Mouse (Mus musculus): ENCODE measurements around the gene Slc25a33. TPM values are rescaled to one million over a fixed set of nuclear protein-coding genes. Genes with fewer than 3 reads are reported as not detected.
A peak's percentile ranks its signal among the peaks of the same experiment; 100 is the strongest.

Slc25a33 gene
- polyA plus RNA-seq, 1 experiment = 34.3 TPM

GRCm38 (mm10) chr4:149724916-149725470 is 49.1 kb downstream of the Slc25a33 start:
- H3K4me2 ChIP-seq (ENCODE audit: low read depth) = peak overlapping the region; percentile 27
- no peaks in the 10 kb centered on the region for H3K36me3 ChIP-seq (ENCODE audit: control insufficient read depth, insufficient read depth)
- H3K27me3 ChIP-seq (ENCODE audit: control insufficient read depth, insufficient read depth, insufficient read length) = no peaks in the 10 kb centered on the region
- no peak overlapping the region for H3K4me3 ChIP-seq
- H3ac ChIP-seq (ENCODE audit: control insufficient read depth, insufficient read length) = no peak overlapping the region
- no peaks in the 10 kb centered on the region for H3K79me2 ChIP-seq (ENCODE audit: control insufficient read depth, insufficient read depth)
- TF ChIP-seq TCF12 (IDR thresholded peaks at IDR 0.05; ENCODE audit: insufficient read depth, poor library complexity, severe bottlenecking) = no peak
- TF ChIP-seq E2F4 (IDR thresholded peaks at IDR 0.05; ENCODE audit: insufficient read depth) = no peak
- TF ChIP-seq MYOG (IDR thresholded peaks at IDR 0.05; ENCODE audit: control insufficient read depth in 1 of 3, insufficient read depth in 1 of 3, insufficient read length in 2 of 3, low read depth in 2 of 3) = no peak
- TF ChIP-seq SRF (IDR thresholded peaks at IDR 0.05; ENCODE audit: control insufficient read depth, insufficient read length, low read depth) = no peak
- TF ChIP-seq TCF3 (IDR thresholded peaks at IDR 0.05; ENCODE audit: insufficient read length, low read depth) = no peak
- no peak for TF ChIP-seq POLR2AphosphoS2 (IDR thresholded peaks at IDR 0.05; ENCODE audit: insufficient read length, low read depth)
- no peak for TF ChIP-seq USF1 (IDR thresholded peaks at IDR 0.05; ENCODE audit: low read depth)

DNA sequence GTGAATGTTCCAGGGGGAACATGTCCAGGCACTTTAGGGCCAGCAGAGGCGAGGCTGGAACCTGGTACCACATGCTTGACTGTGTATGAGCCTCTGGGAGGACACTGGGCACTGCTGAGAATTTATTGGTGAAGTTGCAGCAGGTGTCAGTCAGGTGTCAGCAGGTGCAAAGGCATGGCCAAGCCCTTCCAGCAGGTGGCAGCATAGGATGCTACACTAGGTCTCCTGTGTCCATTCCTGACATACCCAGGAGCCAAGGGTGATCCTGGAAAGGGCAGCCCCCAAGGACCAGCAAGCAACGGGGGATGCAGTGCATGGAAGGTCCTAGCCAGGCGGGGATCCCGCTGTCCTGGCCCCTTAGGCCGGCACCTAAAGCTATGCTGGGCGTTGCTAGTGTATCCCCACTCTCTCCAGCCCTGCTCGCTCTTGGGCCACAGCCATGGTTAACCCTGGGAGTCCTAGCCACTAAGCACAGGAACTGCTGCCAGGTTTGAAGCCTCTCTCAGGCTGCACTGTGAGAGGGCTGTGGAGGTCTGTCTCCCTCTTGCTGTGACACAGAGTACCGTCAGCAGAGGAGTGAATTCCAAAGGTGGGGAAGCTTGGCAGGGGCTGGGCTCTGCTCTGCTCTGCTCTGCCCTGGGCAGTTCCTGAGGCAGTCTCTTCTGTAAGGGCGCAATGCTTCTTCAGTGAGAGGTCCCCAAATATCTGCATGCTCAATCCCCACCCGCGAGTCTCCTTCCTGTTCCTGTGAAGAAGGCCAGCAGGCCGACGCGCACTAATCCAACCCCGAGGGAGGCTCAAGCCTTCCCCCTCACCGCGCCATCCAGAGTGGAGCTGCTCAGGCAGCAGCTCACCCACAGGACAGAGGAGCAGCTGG is 50.0 kb downstream of the Slc25a33 start:
- Histone ChIP-seq H3K27me3 (ENCODE audit: control insufficient read depth, insufficient read depth, insufficient read length) (no peaks in the 10 kb centered on the region), H3K79me2 (ENCODE audit: control insufficient read depth, insufficient read depth) (no peaks in the 10 kb centered on the region), H3K36me3 (ENCODE audit: control insufficient read depth, insufficient read depth) (no peaks in the 10 kb centered on the region), H3K4me3 (no peak overlapping the region), H3ac (ENCODE audit: control insufficient read depth, insufficient read length) (no peak overlapping the region), H3K4me2 (ENCODE audit: low read depth) (no peak overlapping the region)
- TF ChIP-seq REST (IDR thresholded peaks at IDR 0.05; ENCODE audit: insufficient read depth, insufficient read length) (no peak), MYOD1 (IDR thresholded peaks at IDR 0.05; ENCODE audit: control insufficient read depth in 1 of 3, insufficient read length in 2 of 3, low read depth in 2 of 3) (peak in 2 of 3 experiments; percentile 48 to 67), MYOG (IDR thresholded peaks at IDR 0.05; ENCODE audit: control insufficient read depth in 1 of 3, insufficient read depth in 1 of 3, insufficient read length in 2 of 3, low read depth in 2 of 3) (peak in 1 of 3 experiments; percentile 41), POLR2A (IDR thresholded peaks at IDR 0.05; ENCODE audit: insufficient read length, low read depth) (no peak), SRF (IDR thresholded peaks at IDR 0.05; ENCODE audit: control insufficient read depth, insufficient read length, low read depth) (no peak)

DNA sequence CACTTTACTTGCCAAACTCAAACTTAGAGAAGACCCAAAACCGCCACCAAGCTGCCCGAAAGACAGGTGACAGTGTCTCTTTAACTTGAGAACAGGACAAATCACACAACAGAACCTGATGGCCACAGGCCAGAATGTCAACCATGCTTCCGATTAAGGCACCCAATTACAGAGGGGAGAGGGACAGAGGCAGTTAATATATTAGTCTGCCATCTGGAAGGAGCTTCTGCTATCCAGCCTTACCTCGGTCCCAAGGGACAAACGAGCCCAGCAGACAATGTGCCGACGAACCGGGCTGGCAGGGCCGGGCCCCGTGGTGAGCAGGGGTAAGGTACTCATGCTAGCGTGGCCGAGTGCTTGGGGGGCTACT is 51.1 kb downstream of the Slc25a33 start:
- Histone ChIP-seq H3K4me2 (ENCODE audit: low read depth) (no peak overlapping the region), H3K27me3 (ENCODE audit: control insufficient read depth, insufficient read depth, insufficient read length) (no peaks in the 10 kb centered on the region), H3K4me3 (no peak overlapping the region), H3K36me3 (ENCODE audit: control insufficient read depth, insufficient read depth) (no peaks in the 10 kb centered on the region), H3K79me2 (ENCODE audit: control insufficient read depth, insufficient read depth) (no peaks in the 10 kb centered on the region), H3ac (ENCODE audit: control insufficient read depth, insufficient read length) (no peak overlapping the region)
- TF ChIP-seq POLR2A (IDR thresholded peaks at IDR 0.05; ENCODE audit: insufficient read length, low read depth) = no peak
- no peak for TF ChIP-seq E2F4 (IDR thresholded peaks at IDR 0.05; ENCODE audit: insufficient read depth)
- TF ChIP-seq TCF3 (IDR thresholded peaks at IDR 0.05; ENCODE audit: insufficient read length, low read depth) = no peak
- TF ChIP-seq REST (IDR thresholded peaks at IDR 0.05; ENCODE audit: insufficient read depth, insufficient read length) = no peak
- no peak for TF ChIP-seq POLR2AphosphoS2 (IDR thresholded peaks at IDR 0.05; ENCODE audit: insufficient read length, low read depth)
- TF ChIP-seq CEBPB (IDR thresholded peaks at IDR 0.05; ENCODE audit: insufficient read depth, poor library complexity, severe bottlenecking) = no peak
- no peak for TF ChIP-seq MAX (IDR thresholded peaks at IDR 0.05; ENCODE audit: low read depth)
- TF ChIP-seq MYOD1 (IDR thresholded peaks at IDR 0.05; ENCODE audit: control insufficient read depth in 1 of 3, insufficient read length in 2 of 3, low read depth in 2 of 3) = no peak
- TF ChIP-seq SRF (IDR thresholded peaks at IDR 0.05; ENCODE audit: control insufficient read depth, insufficient read length, low read depth) = no peak
- TF ChIP-seq TCF12 (IDR thresholded peaks at IDR 0.05; ENCODE audit: insufficient read depth, poor library complexity, severe bottlenecking) = no peak
- TF ChIP-seq MYOG (IDR thresholded peaks at IDR 0.05; ENCODE audit: control insufficient read depth in 1 of 3, insufficient read depth in 1 of 3, insufficient read length in 2 of 3, low read depth in 2 of 3) = no peak
- TF ChIP-seq USF1 (IDR thresholded peaks at IDR 0.05; ENCODE audit: low read depth) = no peak

DNA sequence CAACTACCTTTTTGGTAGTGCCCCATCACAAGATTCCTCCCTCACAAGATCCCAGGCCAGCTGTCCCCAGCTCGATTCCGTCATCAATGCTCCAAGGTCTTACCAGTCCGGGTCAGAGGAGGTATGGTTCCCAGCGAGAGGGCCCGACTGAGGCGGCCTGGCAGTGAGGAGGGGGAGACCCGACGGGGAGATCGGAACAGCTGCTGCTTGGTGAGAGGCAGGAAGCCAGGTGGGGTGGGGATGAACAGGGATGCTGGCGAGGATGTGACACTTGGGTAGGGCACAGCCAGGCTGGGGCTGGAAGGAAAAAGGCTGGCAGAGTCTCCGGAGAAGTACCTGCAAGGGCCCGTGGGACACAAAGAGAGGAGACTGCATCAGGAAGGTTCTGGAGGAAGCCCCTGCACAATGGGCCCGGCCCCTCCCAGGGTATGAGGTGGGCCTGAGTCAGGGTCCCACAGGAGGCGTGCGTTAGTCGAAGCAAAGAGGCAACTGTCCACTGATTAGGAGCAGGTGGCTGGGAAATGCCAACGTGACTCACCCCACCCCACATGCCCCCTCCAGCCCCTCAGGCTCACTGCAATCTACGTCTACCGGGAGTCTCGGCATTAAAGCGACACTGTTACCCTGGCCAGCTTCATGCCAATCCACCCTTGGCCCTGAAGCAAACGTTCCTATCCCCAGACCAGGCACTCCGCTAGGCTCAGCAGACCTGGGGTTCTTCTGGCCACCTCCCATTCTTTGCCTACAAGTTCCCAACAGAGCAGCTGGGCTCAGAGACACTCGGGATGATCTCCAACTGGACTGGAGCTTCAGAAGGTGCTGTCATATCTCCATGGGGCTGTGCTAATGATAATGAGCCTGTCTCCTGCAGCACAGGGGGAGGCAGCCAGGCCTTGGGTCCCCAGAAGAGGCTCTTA is 51.7 kb downstream of the Slc25a33 start:
- Histone ChIP-seq H3K27me3 (ENCODE audit: control insufficient read depth, insufficient read depth, insufficient read length) (no peaks in the 10 kb centered on the region), H3K4me3 (no peak overlapping the region), H3K4me2 (ENCODE audit: low read depth) (no peak overlapping the region), H3K79me2 (ENCODE audit: control insufficient read depth, insufficient read depth) (no peaks in the 10 kb centered on the region), H3ac (ENCODE audit: control insufficient read depth, insufficient read length) (no peak overlapping the region), H3K36me3 (ENCODE audit: control insufficient read depth, insufficient read depth) (no peaks in the 10 kb centered on the region)
- TF ChIP-seq POLR2AphosphoS2 (IDR thresholded peaks at IDR 0.05; ENCODE audit: insufficient read length, low read depth) (no peak), USF1 (IDR thresholded peaks at IDR 0.05; ENCODE audit: low read depth) (no peak), E2F4 (IDR thresholded peaks at IDR 0.05; ENCODE audit: insufficient read depth) (no peak), TCF3 (IDR thresholded peaks at IDR 0.05; ENCODE audit: insufficient read length, low read depth) (no peak), POLR2A (IDR thresholded peaks at IDR 0.05; ENCODE audit: insufficient read length, low read depth) (no peak), MYOG (IDR thresholded peaks at IDR 0.05; ENCODE audit: control insufficient read depth in 1 of 3, insufficient read depth in 1 of 3, insufficient read length in 2 of 3, low read depth in 2 of 3) (no peak)

Measured in myocyte (in vitro differentiated cells).